Mouse (Mus musculus): ENCODE results near the gene Tmem255b.

The Tmem255b gene

DNA sequence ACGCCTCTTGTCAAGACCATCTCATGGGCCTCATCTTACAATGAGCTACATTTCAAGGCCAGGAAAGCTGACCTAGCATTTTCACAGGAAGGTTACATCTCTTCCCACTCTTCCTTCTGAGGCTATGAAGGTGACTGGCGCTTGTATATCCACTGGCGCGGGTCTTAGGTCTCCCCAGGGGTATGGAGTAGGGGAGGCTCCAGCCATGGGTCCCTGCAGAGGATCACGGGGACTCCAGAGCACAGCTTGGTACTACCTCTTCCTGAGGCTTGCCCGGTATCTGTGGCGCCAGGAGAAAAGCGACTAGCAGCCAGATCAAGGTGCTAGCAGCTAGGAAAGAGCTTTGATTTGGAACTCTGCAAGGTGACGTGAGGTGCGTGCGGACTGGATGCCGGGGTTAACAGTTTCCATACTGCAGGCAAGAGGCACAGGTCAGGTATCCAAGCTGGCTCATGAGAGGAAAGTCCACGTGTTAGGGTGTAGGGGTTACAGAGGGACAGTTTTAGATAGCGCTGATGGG is 56.6 kb downstream of the Tmem255b start:
- no peak for DNase-seq (ENCODE audit: low spot score in 2 of 2)

DNA sequence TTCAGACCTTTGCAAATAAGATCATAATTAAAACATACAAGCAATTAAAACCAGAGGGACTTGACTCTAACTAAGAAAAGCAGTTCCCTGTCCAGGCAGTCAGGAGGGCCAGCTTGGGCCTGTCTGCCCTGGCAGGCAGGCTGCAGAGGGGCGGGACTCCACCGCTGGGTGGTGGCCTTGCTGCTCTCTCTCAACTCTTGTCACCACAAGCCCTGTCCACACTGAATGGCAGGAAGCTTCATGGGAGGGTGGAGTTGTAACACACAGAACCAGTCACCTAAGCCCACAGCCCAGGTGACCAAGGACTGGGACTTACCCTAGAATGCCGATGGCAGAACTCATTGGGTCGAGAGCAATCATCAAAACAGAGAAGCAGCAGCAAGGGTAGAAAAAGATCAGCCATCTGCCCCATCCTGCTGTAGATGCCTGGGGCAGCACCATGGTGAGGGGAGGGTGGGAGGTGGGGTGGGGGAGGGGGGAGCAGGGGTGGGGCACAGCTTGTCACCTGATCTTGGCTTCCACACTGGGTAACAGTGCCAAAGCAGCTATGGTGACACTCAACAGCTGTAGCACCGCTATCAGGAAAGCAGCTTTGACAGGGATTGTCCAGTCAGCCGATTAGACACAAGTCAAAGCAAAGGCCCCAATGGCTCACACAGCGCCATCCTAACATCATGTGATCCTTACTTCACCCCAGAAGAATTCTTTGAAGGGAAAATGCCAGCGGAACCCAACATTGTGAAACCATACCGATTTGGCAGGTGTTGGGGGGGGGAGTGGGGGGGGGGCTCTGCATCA is 57.4 kb downstream of the Tmem255b start:
- no peak for DNase-seq (ENCODE audit: low spot score in 2 of 2)

DNA sequence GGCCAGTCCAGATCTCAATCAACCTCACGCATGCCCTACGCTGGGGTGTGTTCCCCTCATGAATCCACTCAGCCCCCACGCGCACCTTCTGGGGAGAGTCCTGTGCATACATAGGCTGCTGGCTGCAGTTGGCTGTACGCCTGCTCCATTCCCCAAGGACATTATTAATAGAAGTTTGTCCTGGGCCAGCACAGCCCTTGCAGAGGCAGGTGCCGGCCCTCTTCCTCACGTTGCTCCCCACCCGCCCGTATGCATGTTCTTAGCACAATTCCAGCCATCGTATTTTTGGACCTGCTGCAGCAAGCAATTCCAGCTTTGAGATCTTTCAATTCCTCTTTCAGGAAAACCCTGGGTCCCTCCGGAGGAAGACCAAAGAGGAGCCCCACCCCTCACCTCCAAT is 58.0 kb downstream of the Tmem255b start:
- peak in 1 of 2 experiments; percentile 33 for DNase-seq (ENCODE audit: low spot score in 2 of 2)

DNA sequence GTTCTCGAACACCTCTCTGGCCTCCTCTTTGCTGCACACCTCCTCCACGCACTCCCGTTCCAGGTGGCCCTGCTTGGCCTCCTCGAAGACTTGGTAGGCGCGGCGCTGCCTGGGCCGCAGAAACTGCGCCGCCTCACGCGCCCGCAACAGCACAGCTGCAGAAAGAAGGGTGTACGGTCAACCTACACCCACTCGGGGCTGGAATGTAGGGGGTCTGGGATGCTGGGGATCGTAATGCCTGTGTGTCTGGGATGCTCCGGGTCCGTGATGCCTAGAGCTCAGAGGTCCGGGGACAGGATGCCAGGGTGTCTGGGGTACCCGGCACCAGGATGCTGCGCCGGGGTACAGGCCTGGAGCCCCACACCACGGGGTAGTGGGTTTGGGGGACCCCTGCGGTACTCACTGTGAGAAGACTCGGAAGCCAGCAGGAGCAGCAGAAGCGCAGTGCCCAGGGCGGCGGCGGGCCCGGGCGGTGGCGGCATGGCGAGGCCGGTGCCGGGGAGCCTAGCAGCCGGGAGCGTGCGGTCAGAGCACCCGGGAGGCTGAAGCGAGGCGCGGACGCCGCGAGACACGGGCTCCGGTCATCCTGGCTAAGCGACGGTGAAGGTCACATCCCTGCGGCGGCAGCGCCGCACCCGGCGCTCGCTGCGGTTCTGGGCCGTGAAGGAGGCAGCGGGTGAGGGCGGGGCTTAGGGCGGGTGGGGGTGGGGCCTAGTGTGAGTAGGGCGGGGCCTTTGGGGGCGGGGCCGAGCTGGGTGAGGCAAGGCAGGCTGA is 59.1 kb downstream of the Tmem255b start, which contains the start of gene Gas6:
Gene Gas6, minus strand, starts transcription at position 633 of the 774 bp plus-strand sequence.
- DNase-seq (ENCODE audit: low spot score in 2 of 2): peak; percentile 57 to 63

DNA sequence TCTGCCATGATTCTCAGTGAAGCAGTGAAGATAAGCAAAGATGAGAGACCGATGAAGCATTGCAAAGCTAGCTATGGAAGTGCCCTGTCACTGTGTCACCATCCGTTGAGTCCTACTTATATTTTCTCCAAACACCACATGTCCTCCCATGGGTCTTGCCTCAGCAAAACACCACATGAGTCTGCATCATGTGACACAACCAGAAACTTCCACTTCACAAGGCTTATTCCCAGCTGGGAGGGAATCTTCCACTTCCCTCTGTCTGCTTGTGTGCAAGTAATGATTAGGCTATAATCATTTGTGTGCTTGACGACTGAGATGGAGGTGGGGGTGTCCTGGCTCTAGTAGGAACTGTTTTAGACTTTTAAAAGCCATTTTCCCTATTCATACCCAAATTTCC is 66.2 kb downstream of the Tmem255b start:
- no peak for DNase-seq (ENCODE audit: low spot score in 2 of 2)

DNA sequence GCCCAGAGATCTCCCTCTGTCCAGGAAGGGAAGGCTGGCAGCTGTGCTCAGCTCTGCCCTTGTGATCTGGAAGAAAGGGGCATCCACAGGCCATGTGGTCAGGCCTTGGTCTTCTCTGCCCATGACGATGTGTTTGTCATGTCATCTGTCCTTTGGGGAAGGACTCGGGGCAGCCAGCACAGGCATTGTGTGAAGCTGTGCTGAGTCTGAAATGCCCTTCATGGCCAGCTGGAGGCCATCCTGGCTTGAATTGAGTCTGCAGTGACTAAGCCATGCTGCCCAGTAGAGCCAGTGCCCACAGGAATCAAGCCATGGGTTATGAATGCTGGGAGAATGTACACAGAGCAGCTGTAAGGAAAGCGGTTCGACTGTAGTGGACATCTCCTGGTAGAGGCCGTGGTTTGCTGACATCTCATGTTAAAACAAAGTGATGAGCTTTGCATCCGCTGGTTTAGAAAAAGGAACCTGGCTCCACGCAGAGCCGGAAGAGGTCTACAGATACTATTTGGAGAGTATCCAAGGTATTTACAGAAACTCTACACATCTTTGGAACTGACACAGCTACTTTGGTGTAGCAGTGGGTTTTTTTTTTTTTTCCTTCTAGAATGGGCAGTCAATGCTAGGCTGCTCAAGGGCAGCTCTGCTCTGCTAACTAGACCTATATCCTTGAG is 69.1 kb downstream of the Tmem255b start:
- no peak for DNase-seq (ENCODE audit: low spot score in 2 of 2)

DNA sequence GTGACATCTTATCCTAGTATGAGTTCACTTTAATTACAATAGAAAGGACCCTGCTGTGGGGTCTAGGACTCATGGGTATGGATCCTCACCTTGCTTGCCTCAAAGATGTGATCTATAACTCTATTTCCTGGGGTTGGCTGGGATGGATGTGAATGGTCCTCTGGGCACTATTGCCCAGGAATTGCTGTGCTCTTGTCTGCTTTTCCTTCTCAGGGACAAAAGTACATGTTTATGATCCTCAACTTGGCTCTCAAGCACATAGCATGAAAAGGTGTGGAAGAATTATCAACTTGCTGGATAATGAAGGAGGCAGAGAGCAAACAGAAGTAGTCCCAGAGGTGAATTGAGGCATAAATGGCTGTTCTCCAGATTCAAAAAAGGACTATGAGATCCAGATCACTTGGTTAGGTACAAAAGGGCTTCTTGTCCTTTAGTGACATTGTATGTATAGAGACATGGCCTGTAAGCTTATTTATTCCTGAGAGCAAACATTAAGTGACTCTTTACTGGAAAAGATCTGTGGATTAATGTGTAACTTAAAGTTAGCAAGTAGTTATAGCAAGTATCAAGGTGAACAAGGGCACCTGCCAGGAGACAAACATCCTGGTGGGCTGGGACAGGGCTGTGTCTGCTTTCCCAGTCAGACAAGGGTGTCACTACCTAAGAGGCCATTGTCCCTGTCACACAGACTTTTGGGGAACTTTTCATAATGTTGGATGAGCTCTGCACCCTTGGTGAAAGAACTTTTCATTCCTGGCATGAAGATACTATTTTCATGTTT is 70.1 kb downstream of the Tmem255b start:
- DNase-seq (ENCODE audit: low spot score in 2 of 2): no peak

DNA sequence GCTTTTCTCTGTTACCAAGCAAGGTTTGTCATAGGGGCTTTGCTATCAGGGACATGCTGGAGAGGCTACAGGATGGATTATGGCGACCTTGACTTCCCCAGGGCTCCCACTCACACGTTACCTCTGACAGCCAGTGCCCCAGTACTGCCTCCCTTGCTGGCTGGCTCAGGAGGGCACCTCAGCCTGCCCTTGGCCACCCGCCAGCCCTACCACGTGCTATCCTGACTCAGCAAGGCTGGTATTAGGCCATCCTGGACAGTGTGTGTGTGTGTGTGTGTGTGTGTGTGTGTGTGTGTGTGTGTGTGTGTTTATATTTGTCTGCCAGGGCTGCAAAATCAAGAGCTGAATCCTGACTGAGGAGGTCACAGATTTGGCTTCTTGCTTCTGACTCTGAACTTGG is 71.9 kb downstream of the Tmem255b start:
- DNase-seq (ENCODE audit: low spot score in 2 of 2): no peak

DNA sequence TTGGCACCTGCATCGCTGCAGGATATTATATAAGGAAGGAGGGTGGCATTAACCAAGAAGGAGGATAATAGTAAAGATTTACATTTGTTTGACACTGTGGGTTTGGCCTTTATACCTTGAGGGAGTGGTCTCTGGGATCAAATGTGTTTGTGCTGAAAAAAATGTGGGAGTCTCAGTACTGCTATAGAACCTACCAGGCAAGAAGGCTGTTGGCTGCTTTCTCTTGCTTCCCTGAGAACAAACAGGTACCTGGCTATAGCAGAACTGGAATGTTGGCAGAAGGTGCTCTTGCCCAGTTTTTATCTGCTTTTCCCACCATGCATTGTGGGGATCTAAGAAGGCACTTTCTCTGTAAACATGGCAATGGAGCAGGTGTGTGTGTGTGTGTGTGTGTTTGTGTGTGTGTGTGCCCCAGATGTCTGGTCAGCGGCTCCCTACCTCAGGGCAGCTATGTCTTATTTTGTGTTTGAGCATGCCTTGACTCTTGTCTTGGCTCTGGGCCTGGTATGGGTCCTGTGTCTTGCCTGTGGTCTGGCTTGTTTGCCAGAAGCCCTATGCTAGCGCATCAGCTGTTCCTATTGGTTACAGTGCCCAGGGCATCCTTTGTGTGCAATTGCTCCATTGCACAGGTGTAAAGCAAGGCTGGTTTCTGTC is 72.4 kb downstream of the Tmem255b start:
- DNase-seq (ENCODE audit: low spot score in 2 of 2): no peak

DNA sequence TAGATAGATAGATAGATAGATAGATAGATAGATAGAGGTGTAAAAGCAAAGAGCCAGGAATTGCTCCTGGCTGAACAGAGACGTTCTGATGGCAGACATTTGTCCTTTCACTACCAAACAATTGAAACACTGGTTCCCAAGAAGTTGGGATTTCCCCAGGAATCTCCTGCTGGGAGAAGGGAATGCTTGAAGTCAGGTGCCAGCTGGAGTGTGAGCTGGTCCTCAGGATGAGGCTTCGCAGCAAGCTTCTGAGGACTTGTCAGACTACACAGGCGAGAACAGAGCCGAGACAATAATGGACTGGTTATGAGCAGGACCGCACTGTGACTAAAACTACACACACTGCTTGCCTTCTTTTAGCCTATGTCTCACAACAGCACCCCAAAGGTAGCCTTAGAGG is 77.0 kb downstream of the Tmem255b start:
- no peak for DNase-seq (ENCODE audit: low spot score in 2 of 2)

DNA sequence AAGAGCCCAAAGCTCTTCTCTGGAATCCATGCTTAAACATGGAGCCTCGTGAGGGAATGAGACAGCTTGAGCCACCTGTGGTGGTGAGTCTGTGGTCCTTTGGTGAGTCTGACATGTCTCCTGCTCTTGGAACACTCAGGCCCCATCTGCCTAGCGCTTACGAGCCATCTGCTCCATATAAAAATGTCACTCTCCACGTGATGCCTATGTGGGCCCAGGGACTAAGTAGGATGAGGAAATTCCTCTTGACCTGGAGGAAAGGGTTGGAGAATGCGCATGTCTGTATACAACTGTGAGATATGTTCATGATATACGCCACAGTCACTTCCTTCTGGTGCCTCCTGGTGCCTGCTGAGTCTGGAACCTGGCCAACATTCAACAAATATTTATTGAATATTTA is 77.7 kb downstream of the Tmem255b start:
- DNase-seq (ENCODE audit: low spot score in 2 of 2): no peak

DNA sequence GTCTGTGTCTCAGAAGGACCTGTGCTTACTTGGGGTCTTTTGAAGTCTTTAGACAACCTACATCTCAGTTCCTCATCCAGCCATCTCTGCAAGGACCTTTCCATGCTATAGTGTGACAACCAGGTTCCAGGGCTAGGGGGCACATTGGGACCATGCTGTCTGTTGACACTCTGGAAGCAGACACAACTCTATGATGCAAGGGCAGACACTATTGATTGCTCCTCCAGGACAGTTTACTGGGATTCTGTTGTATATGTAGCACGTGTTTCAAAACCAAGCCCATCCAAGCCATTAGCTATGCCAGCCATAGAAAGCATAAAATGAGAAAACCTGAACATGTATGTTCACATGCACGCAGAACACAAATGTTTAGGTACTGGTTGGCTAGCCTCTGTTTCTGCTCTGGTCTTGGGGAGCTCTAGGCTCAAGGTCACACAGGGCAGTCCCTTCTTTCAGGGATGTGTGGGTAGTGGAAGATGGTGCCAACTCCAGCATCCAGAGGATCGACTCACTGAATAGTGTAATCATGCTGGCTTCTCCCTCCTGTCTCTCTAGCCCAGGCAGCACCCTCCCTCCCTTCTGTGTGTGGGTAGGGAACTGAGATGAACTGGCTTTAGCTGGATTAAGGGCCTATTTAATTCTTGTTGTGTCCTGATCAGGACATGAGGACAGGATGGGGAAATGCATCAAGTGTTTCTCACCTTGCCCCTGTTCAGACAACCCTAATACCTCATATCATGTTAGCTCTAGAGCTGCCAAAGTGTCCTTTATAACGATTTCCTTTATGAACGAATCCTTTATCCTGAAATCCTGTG is 78.8 kb downstream of the Tmem255b start:
- no peak for DNase-seq (ENCODE audit: low spot score in 2 of 2)

DNA sequence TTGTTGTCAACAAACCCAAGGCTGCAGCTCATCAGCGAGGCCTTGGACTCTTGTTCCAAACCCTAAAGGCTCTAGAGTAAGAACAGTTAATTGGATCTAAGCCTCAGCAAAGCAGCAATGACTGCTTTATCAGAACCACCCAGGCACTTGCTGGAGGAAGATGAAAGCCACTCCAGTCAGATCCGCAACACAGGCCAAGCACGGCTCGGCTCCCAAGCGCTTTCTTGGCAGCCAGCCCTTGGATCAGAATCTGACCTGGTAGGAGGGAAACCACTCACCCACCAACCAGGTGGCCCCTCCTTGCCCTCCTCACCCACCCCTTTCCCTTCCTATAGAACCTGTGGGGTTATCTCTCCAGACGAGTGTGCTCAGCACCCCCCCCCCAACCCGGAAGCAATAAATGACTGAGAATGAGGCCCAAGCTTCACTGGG is 81.0 kb downstream of the Tmem255b start:
- no peak for DNase-seq (ENCODE audit: low spot score in 2 of 2)

DNA sequence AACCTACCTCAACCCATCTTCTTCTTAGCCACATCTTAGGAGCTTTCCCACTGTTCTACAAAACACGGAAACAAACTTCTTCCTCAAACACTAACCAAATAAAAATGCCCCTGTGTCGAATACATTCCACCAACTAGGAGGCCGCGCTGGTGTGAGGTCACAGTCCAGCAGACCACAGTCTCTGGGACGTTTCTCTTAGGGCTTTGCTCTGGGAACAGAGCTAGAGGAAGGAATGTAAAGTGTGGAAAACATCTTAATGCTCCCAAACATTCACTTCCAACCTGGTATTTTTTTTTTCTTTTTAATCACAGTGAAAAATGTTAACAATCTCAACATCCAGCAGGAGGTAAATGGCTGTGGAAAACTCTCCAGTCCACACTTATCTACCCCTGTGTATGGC is 81.7 kb downstream of the Tmem255b start:
- no peak for DNase-seq (ENCODE audit: low spot score in 2 of 2)

DNA sequence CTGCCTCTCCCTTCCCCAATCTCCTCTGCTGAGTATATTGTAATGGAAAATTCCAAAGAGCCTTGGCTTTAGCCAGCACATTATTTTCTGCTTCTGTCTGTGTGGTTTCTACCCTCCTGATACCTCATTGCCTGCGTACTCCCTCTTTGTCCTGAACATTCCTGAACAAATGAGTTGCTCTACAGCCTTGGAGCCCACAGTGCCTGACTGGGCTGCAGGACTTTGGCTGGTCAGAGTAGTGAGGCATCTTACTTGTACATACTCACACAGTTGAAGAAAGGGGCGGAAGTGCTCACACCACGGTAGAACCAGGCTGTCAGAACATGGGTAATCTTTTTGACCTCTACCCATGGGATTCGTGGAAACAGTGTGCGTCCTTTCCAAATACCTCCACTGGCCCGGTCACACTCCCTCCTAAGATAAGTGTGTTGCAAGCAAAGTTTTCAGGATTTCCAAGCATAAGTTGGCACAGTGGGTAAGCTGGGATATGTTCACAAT is 82.3 kb downstream of the Tmem255b start:
- no peak for DNase-seq (ENCODE audit: low spot score in 2 of 2)

Data from right cerebral cortex, adult 2 months (tissue).